Comparison of ENCODE assay signal across 20 mouse cellular contexts in the genomic region with DNA sequence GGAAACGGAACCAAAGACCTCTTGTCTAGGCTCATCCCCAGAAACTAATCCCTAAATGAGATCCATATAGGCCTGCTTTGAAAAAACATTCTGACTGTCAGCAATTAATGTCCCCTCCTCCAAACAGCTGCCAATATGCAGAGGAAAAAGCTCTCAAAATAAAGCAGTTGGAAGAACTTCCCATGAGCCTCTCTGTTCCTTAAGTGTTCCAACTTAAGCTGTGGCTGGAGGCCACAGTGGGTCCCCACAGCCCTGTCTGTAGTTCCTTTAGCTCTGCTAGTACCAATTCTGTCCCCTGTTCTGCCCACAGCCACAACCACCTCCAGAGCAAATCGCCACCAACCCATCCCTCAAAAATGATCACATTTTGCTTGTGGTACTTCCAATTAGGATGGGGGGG. TPM values are rescaled to one million over a fixed set of nuclear protein-coding genes. Genes with fewer than 3 reads are reported as not detected.
DNase-seq lines count a peak whose midpoint lies in the region; ATAC-seq and TF ChIP-seq lines count a peak whose summit lies in the region.
"Had no signal": no experiment of that assay in that cellular context is flagged by ENCODE, and none has a peak within 500 bp of the region (broad histone marks: within the 10 kb centered on the region; RNA-seq: fewer than 3 reads in every experiment).

No protein-coding gene starts in this region.

- no peak overlapping the region for H3K9ac ChIP-seq in stomach, embryonic 14.5 days (replicated peaks; ENCODE audit: low read depth, low read length)
- no peak overlapping the region for H3K9ac ChIP-seq in stomach, postnatal 0 days (ENCODE audit: low read length)
- no peak overlapping the region for H3K9ac ChIP-seq in limb, embryonic 13.5 days
- H3K9ac ChIP-seq: midbrain, embryonic 12.5 days; neural tube, embryonic 13.5 days had no signal

- TF ChIP-seq EP300 in stomach, postnatal 0 days (optimal IDR thresholded peaks at IDR 0.05): no peak

- H3K4me1 ChIP-seq in stomach, embryonic 14.5 days (ENCODE audit: control insufficient read depth, insufficient read depth, low read length): peaks cover 25% of the 10 kb centered on the region
- H3K4me1 ChIP-seq in stomach, postnatal 0 days (replicated peaks; ENCODE audit: control insufficient read depth, insufficient read depth): no peaks in the 10 kb centered on the region
- peaks cover 89% of the 10 kb centered on the region for H3K4me1 ChIP-seq in limb, embryonic 13.5 days

- no peak for ATAC-seq in stomach, embryonic 14.5 days (ENCODE audit: insufficient number of reproducible peaks, insufficient read depth, low FRiP score, low read depth)
- ATAC-seq in stomach, postnatal 0 days (ENCODE audit: low FRiP score, low TSS enrichment): no peak; the same call in 1 of the 2 replicates
- ATAC-seq in limb, embryonic 13.5 days (ENCODE audit: low FRiP score, low read depth): no peak

- 69% methylated on average over 2 of the region's 2 CpGs for WGBS in stomach, embryonic 14.5 days
- whole genome bisulfite sequencing in stomach, postnatal 0 days: 59% methylated on average over 2 of the region's 2 CpGs
- 56% methylated on average over 2 of the region's 2 CpGs for WGBS in limb, embryonic 13.5 days

- no peak overlapping the region for H3K4me3 ChIP-seq in gastrocnemius, adult 2 months
- no peak overlapping the region for H3K4me3 ChIP-seq in stomach, embryonic 14.5 days (ENCODE audit: low read depth, low read length)
- H3K4me3 ChIP-seq in stomach, postnatal 0 days (ENCODE audit: low read depth, low read length): no peak overlapping the region
- no peak overlapping the region for H3K4me3 ChIP-seq in limb, embryonic 13.5 days
- H3K4me3 ChIP-seq: left cerebral cortex, adult 2 months; midbrain, embryonic 12.5 days; neural tube, embryonic 13.5 days had no signal

- H3K9me3 ChIP-seq in stomach, embryonic 14.5 days (ENCODE audit: control insufficient read depth, low read depth, low read length): no peaks in the 10 kb centered on the region
- no peaks in the 10 kb centered on the region for H3K9me3 ChIP-seq in stomach, postnatal 0 days (ENCODE audit: control insufficient read depth, low read length)
- H3K9me3 ChIP-seq in limb, embryonic 13.5 days: no peaks in the 10 kb centered on the region
- H3K9me3 ChIP-seq: midbrain, embryonic 12.5 days; neural tube, embryonic 13.5 days had no signal

- TF ChIP-seq CTCF in gastrocnemius, adult 2 months (IDR thresholded peaks at IDR 0.05): no peak
- no peak for TF ChIP-seq CTCF in stomach, postnatal 0 days (IDR thresholded peaks at IDR 0.05; ENCODE audit: low read depth)

- no peak for DNase-seq in gastrocnemius, adult 2 months
- DNase-seq in gastrocnemius, postnatal 10 days: no peak
- no peak for DNase-seq in stomach, postnatal 0 days (ENCODE audit: low spot score)
- no peak for DNase-seq in frontal cortex, adult 2 months (ENCODE audit: extremely low spot score in 1 of 2, low spot score in 1 of 2)
- no peak for DNase-seq in adrenal gland, adult (ENCODE audit: inconsistent age in 2 of 2, low spot score in 1 of 2)
- DNase-seq: adrenal gland, adult 2 months; B cell, adult 2 months; cerebellum, adult 8-10 months; kidney, adult 8-10 months; kidney, postnatal 25 days; layer of hippocampus, adult 9-11 months; left cerebral cortex, postnatal 4 days; right cerebral cortex, adult 18-20 months; thymus, adult 2 months had no signal

- no peaks in the 10 kb centered on the region for H3K36me3 ChIP-seq in stomach, embryonic 14.5 days (ENCODE audit: control insufficient read depth, insufficient read depth, low read length)
- no peaks in the 10 kb centered on the region for H3K36me3 ChIP-seq in stomach, postnatal 0 days (ENCODE audit: control insufficient read depth, insufficient read depth, low read length)
- no peaks in the 10 kb centered on the region for H3K36me3 ChIP-seq in limb, embryonic 13.5 days
- H3K36me3 ChIP-seq: midbrain, embryonic 12.5 days had no signal

- H3K4me2 ChIP-seq in stomach, embryonic 14.5 days (replicated peaks; ENCODE audit: low read depth, low read length): no peak overlapping the region
- no peak overlapping the region for H3K4me2 ChIP-seq in stomach, postnatal 0 days (replicated peaks; ENCODE audit: low read depth)
- H3K4me2 ChIP-seq in limb, embryonic 13.5 days (replicated peaks): no peak overlapping the region
- H3K4me2 ChIP-seq: heart, embryonic 11.5 days; midbrain, embryonic 12.5 days; neural tube, embryonic 13.5 days had no signal

- intact Hi-C loops in gastrocnemius, adult 2 months (cut with DNase I): loop anchor here (2.0 kb wide), 1 partner anchor 32 kb away; no protein-coding TSS in a partner anchor

- H3K27me3 ChIP-seq in stomach, embryonic 14.5 days (ENCODE audit: control insufficient read depth, insufficient read depth, low read length): no peaks in the 10 kb centered on the region
- H3K27me3 ChIP-seq in stomach, postnatal 0 days (ENCODE audit: control insufficient read depth, insufficient read depth, low read length): no peaks in the 10 kb centered on the region
- no peaks in the 10 kb centered on the region for H3K27me3 ChIP-seq in limb, embryonic 13.5 days
- H3K27me3 ChIP-seq: midbrain, embryonic 12.5 days; neural tube, embryonic 13.5 days had no signal

- peak overlapping the region; percentile 40; the same call in 1 of the 2 replicates for H3K27ac ChIP-seq in gastrocnemius, adult 2 months
- peak overlapping the region; percentile 0; the same call in 1 of the 2 replicates for H3K27ac ChIP-seq in stomach, embryonic 14.5 days (ENCODE audit: low read length)
- no peak overlapping the region for H3K27ac ChIP-seq in stomach, postnatal 0 days (replicated peaks)
- H3K27ac ChIP-seq in limb, embryonic 13.5 days: peak overlapping the region; percentile 52
- H3K27ac ChIP-seq: left cerebral cortex, adult 2 months; midbrain, embryonic 12.5 days; neural tube, embryonic 13.5 days had no signal

RNA-seq across cellular contexts. Expression of gene Rbfox2, which starts 10.2 kb away (rescaled TPM):
- 10 to 100 TPM; 48.2 to 78.6 TPM for total RNA-seq in gastrocnemius, adult 2 months (2021)
- total RNA-seq in gastrocnemius, postnatal 10 days (2021): 100 to 1,000 TPM; 219 to 240 TPM
- 90.5 and 93.7 TPM in 2 replicates for polyA plus RNA-seq in stomach, embryonic 14.5 days (2014; fragmentation: Nextera tagmentation; extraction: Ambion mirVana)
- 23.2 and 24.4 TPM in 2 replicates for polyA plus RNA-seq in stomach, postnatal 0 days (2015; fragmentation: Nextera tagmentation; extraction: Ambion mirVana)
- polyA plus RNA-seq in limb, embryonic 13.5 days (2015; fragmentation: Nextera tagmentation; extraction: Ambion mirVana): 78.4 and 83.1 TPM in 2 replicates
- polyA plus RNA-seq in frontal cortex, adult 2 months (2012; rRNA removed): 200 and 212 TPM in 2 replicates
